Mouse (Mus musculus) 416B (cell line): ENCODE measurements at regions not wholly inside any gene's neighbourhood (a gene's known extent, or its start where the extent isn't known, plus 50 kb on each side); places are given as distances from the start of the nearest gene placed in this dataset.

Experiments used
- DNase-seq: peaks from one replicate; pipeline ENCODE4 v3.0.0; 2011; ENCODE audit warnings: low read depth

GRCm38 (mm10) chr6:143631581-143631980 is 464.6 kb downstream of the Etnk1 start:
- no peak for DNase-seq

- DNase-seq: no peak
Measured at GRCm38 (mm10) chr6:143633710-143634109, 466.7 kb downstream of the Etnk1 start.

GRCm38 (mm10) chr6:143634334-143634733 is 467.3 kb downstream of the Etnk1 start:
- no peak for DNase-seq

GRCm38 (mm10) chr6:143635043-143635442 is 468.0 kb downstream of the Etnk1 start:
- DNase-seq: no peak

- peak; percentile 40 for DNase-seq
Measured at GRCm38 (mm10) chr6:143640652-143641051, 473.6 kb downstream of the Etnk1 start.

- peak; percentile 22 for DNase-seq
Measured at GRCm38 (mm10) chr6:143642052-143642451, 475.0 kb downstream of the Etnk1 start.

- DNase-seq: no peak
Measured at GRCm38 (mm10) chr6:143645989-143646388, 479.0 kb downstream of the Etnk1 start.

- DNase-seq: no peak
Measured at GRCm38 (mm10) chr6:143648501-143648900, 481.5 kb downstream of the Etnk1 start.

- DNase-seq: no peak
Measured at GRCm38 (mm10) chr6:143656576-143656975, 489.6 kb downstream of the Etnk1 start.

GRCm38 (mm10) chr6:143660837-143661236 is 493.8 kb downstream of the Etnk1 start:
- DNase-seq: no peak

- no peak for DNase-seq
Measured at GRCm38 (mm10) chr6:143663306-143663705, 496.3 kb downstream of the Etnk1 start.

GRCm38 (mm10) chr6:143665374-143665773 is 498.4 kb downstream of the Etnk1 start:
- no peak for DNase-seq

- no peak for DNase-seq
Measured at GRCm38 (mm10) chr6:143668551-143668950, 501.5 kb downstream of the Etnk1 start.

- DNase-seq: peak; percentile 12
Measured at GRCm38 (mm10) chr6:143669446-143670130, 502.6 kb downstream of the Etnk1 start.

GRCm38 (mm10) chr6:143690131-143690530 is 523.1 kb downstream of the Etnk1 start:
- no peak for DNase-seq

- DNase-seq: no peak
Measured at GRCm38 (mm10) chr6:143690866-143691265, 523.8 kb downstream of the Etnk1 start.

- no peak for DNase-seq
Measured at GRCm38 (mm10) chr6:143697997-143698396, 531.0 kb downstream of the Etnk1 start.

GRCm38 (mm10) chr6:143703984-143704383 is 537.0 kb downstream of the Etnk1 start:
- DNase-seq: no peak

GRCm38 (mm10) chr6:143706451-143706850 is 539.4 kb downstream of the Etnk1 start:
- no peak for DNase-seq

GRCm38 (mm10) chr6:143714461-143714860 is 547.4 kb downstream of the Etnk1 start:
- no peak for DNase-seq

GRCm38 (mm10) chr6:143750074-143750473 is 583.1 kb downstream of the Etnk1 start:
- no peak for DNase-seq

GRCm38 (mm10) chr6:143751076-143752070 is 584.4 kb downstream of the Etnk1 start:
- DNase-seq: peak; percentile 79

GRCm38 (mm10) chr6:143757462-143757861 is 590.4 kb downstream of the Etnk1 start:
- no peak for DNase-seq
